Mouse (Mus musculus): ENCODE results near the gene Slc4a4.
"Not testable (repeated sequence)": the region's sequence is repeated elsewhere in the genome, so short reads cannot be mapped to it uniquely, and the experiment has no call there.

Slc4a4 gene

GRCm38 (mm10) chr5:88958966-88959365 lies 72.3 kb downstream of the Slc4a4 start:
- no peak for DNase-seq (ENCODE audit: extremely low read depth, insufficient read length, low spot score)

- no peak for DNase-seq (ENCODE audit: extremely low read depth, insufficient read length, low spot score)
Observed at GRCm38 (mm10) chr5:88959412-88959811, 72.8 kb downstream of the Slc4a4 start.

DNA sequence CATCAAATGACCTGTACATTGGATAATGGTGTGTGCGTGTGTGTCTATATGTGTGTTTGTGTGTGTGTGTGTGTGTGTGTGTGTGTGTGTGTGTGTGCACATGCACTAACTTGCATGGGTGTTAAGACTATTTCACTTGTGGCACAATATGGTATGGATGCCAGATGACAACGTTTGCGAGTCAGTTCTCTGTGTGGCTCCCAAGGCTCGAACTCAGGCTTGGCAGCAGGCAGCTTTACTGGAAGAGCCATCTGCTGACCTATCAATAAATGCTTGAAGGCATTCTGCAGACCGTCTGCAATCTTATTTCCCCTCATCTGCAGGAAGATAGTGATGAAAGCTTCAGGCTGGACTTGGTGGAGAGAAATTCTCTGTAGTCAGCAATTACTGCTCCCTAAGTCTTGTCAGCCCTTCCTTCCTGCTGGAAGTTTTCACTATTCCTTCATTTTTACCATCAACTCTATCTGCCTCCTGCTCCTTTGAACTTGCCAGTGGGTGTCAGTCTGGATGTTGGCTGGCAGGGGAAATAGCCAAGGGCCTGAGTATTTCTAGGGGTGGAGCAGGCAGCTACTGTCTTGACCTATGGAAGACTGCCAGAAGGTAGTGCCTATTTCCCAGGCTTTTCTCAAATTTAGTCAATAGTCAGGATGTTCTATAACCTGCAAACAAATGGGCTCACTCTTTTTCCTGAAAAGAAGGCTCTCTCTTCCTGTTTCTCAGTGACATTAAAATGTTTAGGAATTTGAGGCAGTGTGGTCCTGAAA lies 73.9 kb downstream of the Slc4a4 start:
- DNase-seq (ENCODE audit: extremely low read depth, insufficient read length, low spot score), result no peak

- no peak for DNase-seq (ENCODE audit: extremely low read depth, insufficient read length, low spot score)
Observed at GRCm38 (mm10) chr5:88961351-88961761, 74.7 kb downstream of the Slc4a4 start.

GRCm38 (mm10) chr5:88964685-88965290 lies 78.2 kb downstream of the Slc4a4 start:
- DNase-seq (ENCODE audit: extremely low read depth, insufficient read length, low spot score), result peak; percentile 35

GRCm38 (mm10) chr5:88966507-88966906 lies 79.9 kb downstream of the Slc4a4 start:
- no peak for DNase-seq (ENCODE audit: extremely low read depth, insufficient read length, low spot score)

GRCm38 (mm10) chr5:88968923-88969639 lies 82.5 kb downstream of the Slc4a4 start:
- DNase-seq (ENCODE audit: extremely low read depth, insufficient read length, low spot score), result peak; percentile 37

- DNase-seq (ENCODE audit: extremely low read depth, insufficient read length, low spot score), result no peak
Observed at GRCm38 (mm10) chr5:88971554-88971953, 84.9 kb downstream of the Slc4a4 start.

GRCm38 (mm10) chr5:88972277-88972676 lies 85.7 kb downstream of the Slc4a4 start:
- no peak for DNase-seq (ENCODE audit: extremely low read depth, insufficient read length, low spot score)

- DNase-seq (ENCODE audit: extremely low read depth, insufficient read length, low spot score), result no peak
Observed at GRCm38 (mm10) chr5:88973130-88973529, 86.5 kb downstream of the Slc4a4 start.

GRCm38 (mm10) chr5:88975694-88976093 lies 89.1 kb downstream of the Slc4a4 start:
- no peak for DNase-seq (ENCODE audit: extremely low read depth, insufficient read length, low spot score)

DNA sequence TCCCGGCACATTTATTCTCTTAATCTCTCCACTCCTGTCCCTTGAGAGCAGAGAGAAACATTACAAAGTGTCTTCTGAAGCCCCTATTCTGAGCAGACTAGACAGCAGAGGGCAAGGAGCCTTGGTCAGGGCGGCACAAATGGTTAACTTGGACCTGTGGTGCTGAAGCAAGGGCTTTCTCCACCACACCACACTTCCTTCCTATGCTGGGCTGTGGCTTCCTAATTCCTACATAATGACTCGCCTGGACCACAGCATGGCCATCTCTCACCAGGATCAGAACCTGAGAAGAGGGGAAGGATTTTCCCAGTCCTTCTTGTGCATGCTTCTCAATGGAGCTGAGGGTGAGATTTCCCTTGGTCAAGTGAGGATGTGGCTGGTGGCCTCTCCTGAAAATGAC lies 89.8 kb downstream of the Slc4a4 start:
- DNase-seq (ENCODE audit: extremely low read depth, insufficient read length, low spot score), result peak; percentile 15

GRCm38 (mm10) chr5:88980740-88981139 lies 94.1 kb downstream of the Slc4a4 start:
- DNase-seq (ENCODE audit: extremely low read depth, insufficient read length, low spot score), result no peak

GRCm38 (mm10) chr5:88981243-88982014 lies 94.8 kb downstream of the Slc4a4 start:
- DNase-seq (ENCODE audit: extremely low read depth, insufficient read length, low spot score), result no peak

- DNase-seq (ENCODE audit: extremely low read depth, insufficient read length, low spot score), result no peak
Observed at GRCm38 (mm10) chr5:88982040-88982736, 95.6 kb downstream of the Slc4a4 start.

GRCm38 (mm10) chr5:88983170-88983569 lies 96.6 kb downstream of the Slc4a4 start:
- DNase-seq (ENCODE audit: extremely low read depth, insufficient read length, low spot score), result peak; percentile 56

DNA sequence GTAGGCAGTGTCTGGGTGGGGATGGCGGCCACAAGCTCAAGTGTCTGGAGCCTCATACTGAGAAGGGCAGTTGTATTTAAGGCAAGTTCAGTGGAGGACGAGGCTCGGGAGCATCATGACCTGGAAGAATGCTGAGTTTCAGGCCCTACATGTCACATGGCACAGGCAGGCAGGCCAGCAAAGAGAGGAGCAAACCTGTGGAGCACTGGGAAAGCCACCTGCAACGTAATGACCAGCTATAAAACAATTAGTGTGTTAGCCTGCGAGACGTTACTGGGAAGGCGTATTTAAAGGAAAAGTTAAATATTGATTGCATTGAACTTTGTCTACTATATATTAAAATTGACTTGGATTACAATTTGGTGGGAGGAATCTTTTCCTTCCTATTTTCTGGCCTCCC lies 97.0 kb downstream of the Slc4a4 start:
- no peak for DNase-seq (ENCODE audit: extremely low read depth, insufficient read length, low spot score)

DNA sequence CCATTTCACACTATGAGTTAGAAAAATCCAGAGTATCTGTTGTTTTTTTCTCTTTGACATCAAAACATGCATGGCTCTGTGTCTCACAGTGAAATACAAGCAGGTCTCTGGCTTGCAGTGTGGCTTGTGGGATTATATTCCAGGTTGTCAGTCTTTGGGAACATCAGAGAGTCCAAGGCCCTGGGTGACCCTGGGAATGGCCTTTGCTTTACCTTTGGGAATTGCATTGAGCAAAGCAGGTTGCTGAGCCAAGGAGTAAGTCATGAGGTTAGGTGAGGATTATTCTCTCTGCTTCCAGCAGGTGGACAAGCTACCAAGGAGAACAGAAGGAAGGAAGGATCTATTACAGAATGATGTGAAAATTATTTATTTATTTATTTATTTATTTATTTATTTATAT lies 102.4 kb downstream of the Slc4a4 start:
- no peak for DNase-seq (ENCODE audit: extremely low read depth, insufficient read length, low spot score)

DNA sequence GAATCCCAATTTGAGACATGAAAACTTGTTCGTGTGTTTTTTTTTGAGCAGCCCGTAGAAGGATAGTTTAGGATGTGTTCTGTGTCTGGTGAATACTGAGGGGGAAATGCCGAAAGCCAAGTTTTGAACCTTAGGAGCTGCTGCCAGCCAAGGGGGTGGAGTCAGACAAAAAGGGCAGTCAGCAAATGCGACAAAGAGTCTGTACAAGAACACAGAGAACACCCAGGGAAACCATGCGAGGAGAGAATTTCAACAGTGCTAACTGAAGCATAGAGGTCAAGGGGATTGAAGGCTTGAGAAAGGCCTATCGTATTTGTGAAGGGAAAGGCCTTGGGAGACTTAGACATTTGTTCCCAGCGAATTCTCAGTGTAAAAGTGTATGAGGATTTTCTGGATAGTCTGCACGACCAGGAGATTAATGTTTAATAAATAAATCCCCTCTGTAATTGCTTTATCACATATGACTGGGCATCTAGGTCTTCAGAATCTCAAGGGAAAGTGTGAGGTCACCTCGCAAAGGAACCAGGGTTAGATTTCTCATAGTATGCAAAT lies 103.7 kb downstream of the Slc4a4 start:
- DNase-seq (ENCODE audit: extremely low read depth, insufficient read length, low spot score), result no peak

DNA sequence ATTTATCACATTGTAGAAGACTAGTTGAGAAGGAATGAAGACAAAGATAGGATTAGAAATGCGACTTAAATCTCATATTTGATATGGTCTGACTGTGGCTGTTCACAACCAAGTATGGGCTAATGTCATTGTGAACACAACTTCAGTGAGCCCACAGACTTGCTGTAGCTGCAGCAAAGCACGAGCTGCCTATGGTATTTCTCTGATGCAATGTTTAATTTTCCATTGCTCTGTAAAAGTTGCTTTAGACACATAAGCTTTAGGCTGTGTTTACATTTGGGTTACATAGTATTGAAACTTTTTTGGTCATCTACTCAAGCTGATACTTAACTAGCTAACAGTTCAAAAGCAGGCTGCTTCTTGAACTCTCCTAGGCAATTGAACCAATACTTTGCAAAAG lies 104.7 kb downstream of the Slc4a4 start:
- DNase-seq (ENCODE audit: extremely low read depth, insufficient read length, low spot score), result not testable (repeated sequence)

All from 3134 (cell line).